Mouse (Mus musculus) left cerebral cortex, postnatal 25 days (tissue): Measurements from ENCODE around the gene Tmc2. TPM values are rescaled to one million over a fixed set of nuclear protein-coding genes. Genes with fewer than 3 reads are reported as not detected.

ENCODE experiments used
- DNase-seq, 2 experiments: peaks; one replicate each; pipeline ENCODE4 v3.0.0; 2022; ENCODE audit warnings: low spot score in 2 of 2, mixed read lengths in 1 of 2
- intact Hi-C: fragments of 180-260 bp; cut with DNase I; formaldehyde crosslinking; loops from one replicate; pipeline ENCODE4 v1.15.1; 2025
- total RNA-seq, 2 experiments: library from RNA; stranded (reverse); gene quantifications; 2 replicates each; pipeline ENCODE4 v1.2.3; 2021

Gene Tmc2
- not detected for total RNA-seq

GRCm38 (mm10) chr2:130194894-130195293, at the start of gene Tmc2:
Tmc2 (plus strand) TSS chr2:130195194.
- intact Hi-C loops, result no loop called here
- no peak for DNase-seq

GRCm38 (mm10) chr2:130146089-130146668, 48.8 kb upstream of the Tmc2 start:
- peak in 1 of 2 experiments; percentile 3 for DNase-seq
- intact Hi-C loops, result no loop called here

GRCm38 (mm10) chr2:130155171-130155570, 39.8 kb upstream of the Tmc2 start:
- intact Hi-C loops, result no loop called here
- no peak for DNase-seq

GRCm38 (mm10) chr2:130155851-130156250, 39.1 kb upstream of the Tmc2 start:
- DNase-seq, result no peak
- intact Hi-C loops, result no loop called here

GRCm38 (mm10) chr2:130157231-130158087, 37.5 kb upstream of the Tmc2 start:
- intact Hi-C loops, result no loop called here
- no peak for DNase-seq

GRCm38 (mm10) chr2:130158088-130158437, 36.9 kb upstream of the Tmc2 start:
- intact Hi-C loops, result no loop called here
- no peak for DNase-seq

GRCm38 (mm10) chr2:130162701-130163100, 32.3 kb upstream of the Tmc2 start:
- no peak for DNase-seq
- intact Hi-C loops, result loop anchor here (10.0 kb wide), 1 partner anchor 488 kb away; no protein-coding TSS in a partner anchor

- intact Hi-C loops, result loop anchor here (2.0 to 10.0 kb wide), 2 partner anchors 288 to 492 kb away; no protein-coding TSS in a partner anchor
- DNase-seq, result peak; percentile 36 to 64
These were observed 28.4 kb upstream of the Tmc2 start for GRCm38 (mm10) chr2:130166311-130167214.

- intact Hi-C loops, result loop anchor here (1.0 to 10.0 kb wide), 4 partner anchors 100 to 493 kb away; no protein-coding TSS in a partner anchor
- DNase-seq, result peak; percentile 73 to 78
These were observed 27.1 kb upstream of the Tmc2 start for GRCm38 (mm10) chr2:130167861-130168260.

- DNase-seq, result no peak
- intact Hi-C loops, result no loop called here
These were observed 23.3 kb upstream of the Tmc2 start for GRCm38 (mm10) chr2:130171674-130172073.

GRCm38 (mm10) chr2:130176820-130177219, 18.2 kb upstream of the Tmc2 start:
- DNase-seq, result no peak
- intact Hi-C loops, result loop anchor here (5.0 kb wide), 1 partner anchor 70 kb away; no protein-coding TSS in a partner anchor

GRCm38 (mm10) chr2:130178381-130178705, 16.7 kb upstream of the Tmc2 start:
- intact Hi-C loops, result loop anchor here (2.0 to 5.0 kb wide), 2 partner anchors 69 to 96 kb away; partner anchors contain the start of gene Nop56
- peak in 1 of 2 experiments; percentile 21 for DNase-seq

- DNase-seq, result peak; percentile 89 to 92
- intact Hi-C loops, result loop anchor here (2.0 to 5.0 kb wide), 2 partner anchors 68 to 96 kb away; partner anchors contain the start of gene Nop56
These were observed 16.1 kb upstream of the Tmc2 start, which contains the start of gene Snrpb for GRCm38 (mm10) chr2:130178706-130179506. Snrpb (minus strand) TSS chr2:130179403.

- intact Hi-C loops, result loop anchor here (2.0 to 5.0 kb wide), 2 partner anchors 68 to 95 kb away; partner anchors contain the start of gene Nop56
- no peak for DNase-seq
These were observed 15.4 kb upstream of the Tmc2 start for GRCm38 (mm10) chr2:130179507-130180019.

- peak in 1 of 2 experiments; percentile 6 for DNase-seq
- intact Hi-C loops, result no loop called here
These were observed 6.6 kb upstream of the Tmc2 start for GRCm38 (mm10) chr2:130188391-130188790.

GRCm38 (mm10) chr2:130200961-130201360, 6.0 kb downstream of the Tmc2 start:
- intact Hi-C loops, result no loop called here
- DNase-seq, result no peak

GRCm38 (mm10) chr2:130207376-130207775, 12.4 kb downstream of the Tmc2 start:
- no peak for DNase-seq
- intact Hi-C loops, result no loop called here

- no peak for DNase-seq
- intact Hi-C loops, result no loop called here
These were observed 13.0 kb downstream of the Tmc2 start for GRCm38 (mm10) chr2:130207996-130208395.

- DNase-seq, result no peak
- intact Hi-C loops, result no loop called here
These were observed 14.6 kb downstream of the Tmc2 start for GRCm38 (mm10) chr2:130209636-130210035.
